Mouse (Mus musculus) ES-CJ7 (cell line): ENCODE measurements around the gene Myoz2.
A peak's percentile ranks its signal among the peaks of the same experiment; 100 is the strongest.

Source experiments
- DNase-seq: peaks from one replicate; pipeline ENCODE4 v3.0.0; 2011; ENCODE audit warnings: low read depth, low spot score

The Myoz2 gene

GRCm38 (mm10) chr3:123007386-123007785 is 27.4 kb downstream of the Myoz2 start:
- no peak for DNase-seq

- no peak for DNase-seq
These were observed 33.8 kb downstream of the Myoz2 start for GRCm38 (mm10) chr3:123001053-123001452.

GRCm38 (mm10) chr3:122998511-122998910 is 36.3 kb downstream of the Myoz2 start:
- DNase-seq, result no peak

GRCm38 (mm10) chr3:122996968-122997367 is 37.8 kb downstream of the Myoz2 start:
- no peak for DNase-seq

GRCm38 (mm10) chr3:122986906-122987305 is 47.9 kb downstream of the Myoz2 start:
- no peak for DNase-seq

- no peak for DNase-seq
These were observed 48.4 kb downstream of the Myoz2 start for GRCm38 (mm10) chr3:122986386-122986785.

GRCm38 (mm10) chr3:122985183-122985944 is 49.5 kb downstream of the Myoz2 start:
- peak; percentile 27 for DNase-seq

- peak; percentile 96 for DNase-seq
These were observed 50.3 kb downstream of the Myoz2 start, which contains the start of gene Usp53 for GRCm38 (mm10) chr3:122984249-122985182. TSS of gene Usp53 (minus strand) at chr3:122984510.

GRCm38 (mm10) chr3:122983849-122984248 is 51.0 kb downstream of the Myoz2 start:
- DNase-seq, result peak; percentile 80

GRCm38 (mm10) chr3:122975964-122976363 is 58.9 kb downstream of the Myoz2 start:
- DNase-seq, result no peak

- no peak for DNase-seq
These were observed 59.5 kb downstream of the Myoz2 start for GRCm38 (mm10) chr3:122975363-122975762.

GRCm38 (mm10) chr3:122974833-122975232 is 60.0 kb downstream of the Myoz2 start:
- DNase-seq, result no peak

GRCm38 (mm10) chr3:122972126-122972822 is 62.5 kb downstream of the Myoz2 start:
- no peak for DNase-seq

GRCm38 (mm10) chr3:122968391-122968790 is 66.4 kb downstream of the Myoz2 start:
- DNase-seq, result no peak

- DNase-seq, result no peak
These were observed 70.5 kb downstream of the Myoz2 start for GRCm38 (mm10) chr3:122964301-122964700.
